Mouse (Mus musculus) CD4-positive naive resting alpha-beta T cell, adult 57 days (primary cell): ENCODE measurements around the gene Bad. TPM values are rescaled to one million over a fixed set of nuclear protein-coding genes. Genes with fewer than 3 reads are reported as not detected.

ENCODE experiments used
- total RNA-seq: library from RNA; stranded (reverse); gene quantifications from one replicate; pipeline ENCODE4 v1.2.4, GENCODE M21; 2023

Bad gene
- total RNA-seq = 8.7 TPM

GRCm38 (mm10) chr19:6941372-6942248, at the start of gene Bad:
Gene Bad (plus strand): TSS chr19:6941861.

DNA sequence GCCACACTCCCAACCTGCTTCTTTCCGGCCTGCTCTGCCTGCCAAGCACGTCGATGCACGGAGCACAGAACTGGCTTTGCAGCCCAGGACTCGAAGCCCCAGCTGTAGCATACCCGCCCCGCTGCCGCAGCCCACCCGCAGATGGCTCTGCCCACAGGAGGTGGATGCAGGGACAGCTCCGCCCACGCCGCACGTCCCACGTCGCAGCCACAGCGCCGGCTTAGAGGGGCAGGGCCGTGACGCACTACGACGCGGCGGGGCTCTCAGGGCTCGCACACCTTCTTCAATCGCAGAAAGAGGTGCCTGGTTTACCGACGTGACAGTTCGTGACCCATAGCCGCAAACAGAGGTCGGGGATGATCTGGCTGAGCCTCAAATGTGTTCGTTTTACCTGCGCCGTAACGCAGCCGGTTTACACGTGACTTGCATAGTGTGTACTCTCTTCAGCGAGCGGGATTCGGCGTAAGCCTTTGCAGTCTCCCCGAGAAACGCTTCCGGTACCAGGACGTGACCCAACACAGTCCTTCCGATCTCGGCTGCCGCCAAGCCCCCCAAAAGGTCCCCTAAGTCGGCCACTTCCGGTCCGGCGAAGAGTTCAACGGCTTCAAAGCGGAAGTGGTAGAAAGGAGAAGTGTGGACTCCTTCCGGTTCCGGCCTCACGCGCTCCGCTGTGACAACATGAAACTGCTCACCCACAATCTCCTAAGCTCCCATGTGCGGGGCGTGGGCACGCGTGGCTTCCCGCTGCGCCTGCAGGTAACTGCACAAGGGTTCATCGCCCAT, 32.0 kb upstream of the Bad start, which contains the start of the genes Trmt112 and Prdx5:
Gene Trmt112, plus strand, starts transcription at position 192 of the 783 bp plus-strand sequence.
Gene Prdx5, minus strand, starts transcription at position 600 of the 783 bp plus-strand sequence.

DNA sequence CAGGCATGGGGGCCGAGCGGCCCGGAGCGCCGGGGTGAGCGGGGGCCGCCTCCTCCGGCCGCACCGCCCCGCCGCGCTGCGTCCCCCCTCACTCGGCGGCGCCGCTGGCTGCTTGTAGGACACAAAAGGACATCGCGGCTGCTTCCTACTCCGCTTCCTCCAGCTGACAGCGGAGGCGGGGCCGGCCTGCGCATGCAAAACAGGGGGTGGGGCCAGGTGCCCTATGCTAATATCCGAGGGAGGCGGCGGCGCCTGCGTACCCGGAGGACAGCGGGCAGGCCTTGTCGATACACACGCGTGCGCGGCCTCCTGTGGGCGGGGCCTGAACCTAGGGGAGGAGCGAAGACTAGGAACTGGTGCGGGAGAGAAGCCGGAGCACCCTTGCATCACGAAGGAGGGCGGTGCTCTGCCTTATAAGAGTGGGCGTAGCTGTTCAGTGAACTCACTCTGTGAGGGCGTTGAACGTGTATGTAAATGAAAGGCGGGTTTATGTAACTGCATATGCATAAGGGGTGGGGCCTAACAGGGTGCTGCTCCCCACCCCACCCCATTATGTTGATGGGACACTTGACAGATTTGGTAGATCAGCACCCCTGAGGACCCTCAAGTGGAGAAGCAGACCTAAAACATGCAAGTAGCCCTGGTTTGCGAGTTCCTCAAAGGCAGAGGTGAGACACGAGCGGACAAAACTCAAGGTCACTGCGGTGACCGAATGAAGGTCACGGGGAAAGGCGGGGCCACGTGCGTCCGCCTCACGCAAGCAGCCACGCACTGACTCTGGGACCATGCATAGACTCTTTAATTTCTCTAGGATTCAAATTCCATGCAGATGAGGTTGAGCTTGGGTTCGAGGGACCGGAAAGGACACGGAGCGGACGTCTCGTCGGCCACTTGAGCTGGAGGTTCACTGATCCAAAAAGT, 19.8 kb upstream of the Bad start, which contains the start of gene Esrra:
Gene Esrra, minus strand, starts transcription at position 167 of the 921 bp plus-strand sequence.

DNA sequence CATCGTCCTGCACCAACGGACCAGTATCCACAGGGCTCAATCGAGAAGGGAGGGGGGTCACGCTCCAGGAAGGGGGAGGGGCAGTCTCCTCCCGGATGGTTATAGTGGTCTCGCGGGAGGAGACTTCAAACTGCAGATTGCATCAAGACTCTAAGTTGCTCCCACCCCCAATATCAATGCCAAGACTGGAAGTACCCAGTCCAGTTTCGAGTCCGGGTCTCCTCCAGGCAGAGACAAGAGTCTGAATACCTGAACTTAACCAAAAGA, 16.4 kb upstream of the Bad start, which contains the start of gene Catsperz:
Gene Catsperz, minus strand, starts transcription at position 74 of the 267 bp plus-strand sequence.

GRCm38 (mm10) chr19:6934195-6934977, 7.3 kb upstream of the Bad start, which contains the start of gene Kcnk4:
Gene Kcnk4 (minus strand): TSS chr19:6934515.

DNA sequence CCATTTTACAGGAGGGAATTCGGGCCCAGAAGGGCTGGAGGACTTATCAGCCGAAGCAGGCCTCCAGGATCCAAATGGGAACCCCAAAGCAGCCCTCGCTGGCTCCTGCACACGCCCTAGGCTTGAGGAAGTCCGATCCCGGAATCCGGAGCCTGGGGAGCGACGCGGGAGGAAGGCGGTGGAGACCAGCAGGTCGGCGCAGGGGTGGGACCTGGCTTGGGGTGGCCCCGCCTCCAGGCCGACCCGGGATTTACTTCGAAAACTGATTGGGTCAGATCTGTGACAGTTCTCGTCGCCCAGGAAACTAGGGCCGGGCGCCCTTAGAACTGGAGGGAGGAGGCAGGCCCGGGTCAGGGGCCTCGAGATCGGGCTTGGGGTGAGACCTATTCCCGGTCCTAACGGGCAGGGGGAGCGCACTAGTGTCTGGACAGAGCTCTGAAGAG, 609 bp downstream of the Bad start, which contains the start of gene Gpr137:
Gene Gpr137, minus strand, starts transcription at position 232 of the 443 bp plus-strand sequence.

DNA sequence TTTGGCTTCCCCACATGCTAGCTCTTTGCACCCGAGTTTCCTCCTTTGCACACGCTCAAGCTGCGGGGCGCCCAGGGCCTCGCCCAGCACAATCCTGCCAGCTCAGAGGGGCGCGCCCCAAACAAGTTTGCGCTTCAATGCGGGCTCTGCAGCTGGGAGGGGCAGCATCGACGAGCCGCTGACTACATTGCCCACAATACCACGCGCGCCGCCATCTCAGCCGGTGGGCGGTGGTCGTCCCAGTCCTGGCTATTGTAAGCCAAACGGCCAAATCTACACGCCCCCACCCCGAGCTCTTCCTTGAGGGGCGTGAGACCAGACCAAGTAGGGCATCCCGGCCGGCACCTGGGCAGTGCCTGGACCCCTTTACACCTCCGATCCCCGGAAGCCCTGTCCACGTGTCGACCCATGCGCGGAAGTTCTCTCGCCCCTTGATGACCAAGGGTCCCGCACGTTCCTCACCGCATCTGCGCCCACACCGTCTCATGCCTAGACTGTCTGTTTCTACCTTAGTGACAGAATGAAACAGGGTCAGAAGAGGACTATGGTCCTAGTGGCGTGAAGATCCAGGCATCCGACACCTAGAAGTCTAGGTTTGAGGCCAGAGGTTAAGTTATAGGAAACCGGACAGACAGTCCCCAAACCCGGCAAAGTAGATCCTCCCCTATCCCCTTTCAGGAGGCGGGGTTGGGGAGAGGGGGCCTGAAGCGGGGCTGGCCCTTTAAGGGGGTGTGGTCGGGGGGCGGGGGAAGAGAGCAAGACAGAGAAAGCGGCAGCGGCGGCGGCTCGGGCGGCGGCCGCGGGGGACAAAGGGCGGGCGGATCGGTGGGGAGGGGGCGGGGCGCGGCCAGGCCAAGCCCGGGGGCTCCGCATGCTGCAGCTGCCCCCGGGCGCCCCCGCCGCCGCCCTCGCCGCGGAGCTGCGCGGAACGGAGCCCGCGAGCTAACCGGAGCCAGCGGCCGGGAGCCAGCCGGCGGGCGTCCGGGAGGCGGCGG, 32.8 kb downstream of the Bad start, which contains the start of gene Ppp1r14b:
Gene Ppp1r14b, plus strand, starts transcription at position 758 of the 995 bp plus-strand sequence.

DNA sequence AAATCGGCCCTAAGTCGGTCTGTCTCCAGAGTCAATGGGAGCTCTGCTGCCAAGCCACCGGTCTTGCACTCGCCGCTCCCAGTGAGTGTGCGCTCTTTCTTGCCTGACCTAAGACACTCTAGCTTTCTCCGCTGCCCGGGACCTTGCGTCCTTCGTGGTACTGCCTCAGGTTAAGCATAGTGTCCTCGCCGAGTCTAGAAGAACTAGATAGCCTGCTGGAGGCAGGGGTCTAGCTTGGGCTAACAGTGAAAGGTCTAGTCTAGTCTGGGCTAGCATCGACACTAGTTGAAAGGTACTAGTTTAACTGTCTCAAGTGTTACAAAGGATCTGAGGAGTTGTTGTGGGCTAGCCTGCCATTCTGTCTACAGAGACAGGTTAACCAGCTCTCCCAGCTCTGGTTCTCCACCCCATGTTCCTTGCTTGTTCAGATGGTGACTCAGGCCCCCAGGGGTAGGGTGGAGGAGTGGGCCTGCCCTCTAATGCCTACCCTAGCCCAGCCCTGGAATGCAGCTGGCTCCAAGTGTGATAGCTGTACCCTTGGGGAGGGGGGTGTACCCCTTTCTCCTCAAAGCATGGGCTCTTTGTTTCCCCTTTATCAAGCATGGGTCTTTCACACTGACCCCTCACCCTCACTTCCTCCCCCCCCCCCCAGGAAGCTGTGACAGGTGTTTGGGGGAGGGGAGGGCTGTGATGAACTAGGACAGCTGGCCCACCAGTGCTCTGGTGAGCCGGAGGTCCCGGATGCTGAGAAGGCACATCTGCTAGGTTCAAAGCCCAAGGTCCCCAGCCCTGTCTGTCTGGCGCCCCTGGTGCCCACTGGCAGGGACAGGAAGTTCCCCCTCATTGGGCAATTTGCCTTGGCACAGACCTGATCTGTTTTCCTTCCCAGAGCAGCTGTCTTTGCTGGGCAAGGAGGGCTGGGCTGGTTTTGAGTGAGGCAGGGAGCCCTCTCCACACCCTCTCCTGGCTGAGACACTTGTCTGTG, 34.2 kb downstream of the Bad start, which contains the start of gene Plcb3:
Gene Plcb3, minus strand, starts transcription at position 934 of the 985 bp plus-strand sequence.

DNA sequence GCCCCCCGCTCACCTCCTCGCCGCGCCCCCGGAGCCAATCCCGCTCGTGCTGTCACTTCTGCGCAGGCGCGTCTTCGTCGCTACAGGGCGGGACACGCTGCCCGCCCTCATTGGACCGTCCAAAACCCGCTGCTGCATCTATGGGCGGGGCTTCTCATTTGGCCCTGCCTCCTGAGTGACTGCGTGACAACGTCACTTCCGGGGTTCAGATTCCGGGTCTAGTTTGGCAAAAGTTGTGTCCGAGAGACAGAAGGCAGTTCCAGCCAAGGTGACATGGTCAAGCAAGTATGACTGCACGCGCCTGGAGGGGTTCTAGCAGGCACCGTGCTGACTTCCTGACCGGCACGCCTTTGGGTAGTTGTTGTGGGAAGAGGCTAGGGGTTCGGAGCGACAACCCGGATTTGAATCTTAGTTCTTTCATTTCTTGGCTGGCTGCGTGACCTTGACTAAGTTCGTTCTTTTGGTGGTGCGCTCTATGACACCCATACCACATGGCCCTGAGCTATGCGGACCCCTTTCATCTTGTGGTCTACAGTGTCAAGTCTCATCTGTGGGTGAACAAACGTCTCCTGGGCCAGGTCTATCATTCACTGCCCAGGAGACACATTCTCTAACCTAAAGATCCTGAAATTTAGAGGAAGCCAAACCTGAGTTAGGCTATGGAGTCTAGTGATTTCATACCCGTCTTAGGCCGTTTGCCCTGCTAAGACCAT, 38.9 kb downstream of the Bad start, which contains the start of gene Fkbp2:
Gene Fkbp2, minus strand, starts transcription at position 121 of the 713 bp plus-strand sequence.

DNA sequence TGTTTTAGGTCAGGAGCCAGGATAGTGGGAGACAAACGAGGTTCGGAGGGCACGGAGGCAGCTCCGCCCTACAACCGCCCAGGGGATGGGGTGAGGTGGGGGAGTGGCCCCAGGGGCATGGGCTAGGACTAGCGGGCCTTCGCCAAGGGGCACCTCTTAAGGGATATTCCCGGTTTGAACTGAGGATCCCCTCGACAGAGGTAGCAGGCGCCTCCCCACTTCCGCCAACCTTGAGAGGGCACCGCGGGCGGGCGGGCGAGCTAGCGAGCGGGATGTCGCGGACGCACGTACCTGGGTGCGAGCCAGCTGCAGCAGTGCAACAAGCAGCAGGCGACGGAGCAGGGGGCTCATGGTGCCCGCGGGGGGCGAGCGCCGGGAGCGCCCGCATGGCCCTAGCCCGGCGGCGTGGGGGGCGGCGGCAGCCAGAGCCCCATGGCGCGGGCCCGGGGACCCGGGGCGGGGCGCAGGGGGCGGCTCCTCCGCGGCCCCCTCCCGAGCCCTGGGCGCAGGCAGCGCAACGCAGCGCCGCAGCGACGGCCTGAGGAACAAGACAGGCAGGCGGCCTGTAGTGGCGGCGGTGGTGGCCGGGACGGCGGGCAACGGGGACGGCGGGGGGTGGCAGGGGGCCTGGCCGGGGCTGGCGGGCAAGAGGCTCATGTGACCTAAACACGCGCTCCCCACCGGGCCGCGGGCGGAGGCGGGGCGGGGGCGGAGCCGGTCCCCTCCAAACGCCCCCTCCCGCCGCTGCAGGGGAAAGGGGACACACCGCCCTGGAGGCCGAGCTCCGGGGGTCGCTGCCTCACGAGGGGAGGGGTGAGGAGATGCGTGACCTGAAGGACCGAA, 45.6 kb downstream of the Bad start, which contains the start of gene Vegfb:
Gene Vegfb, minus strand, starts transcription at position 591 of the 843 bp plus-strand sequence.

GRCm38 (mm10) chr19:6992011-6992858, 50.6 kb downstream of the Bad start, which contains the start of gene Dnajc4:
Gene Dnajc4 (minus strand): TSS chr19:6992572.

DNA sequence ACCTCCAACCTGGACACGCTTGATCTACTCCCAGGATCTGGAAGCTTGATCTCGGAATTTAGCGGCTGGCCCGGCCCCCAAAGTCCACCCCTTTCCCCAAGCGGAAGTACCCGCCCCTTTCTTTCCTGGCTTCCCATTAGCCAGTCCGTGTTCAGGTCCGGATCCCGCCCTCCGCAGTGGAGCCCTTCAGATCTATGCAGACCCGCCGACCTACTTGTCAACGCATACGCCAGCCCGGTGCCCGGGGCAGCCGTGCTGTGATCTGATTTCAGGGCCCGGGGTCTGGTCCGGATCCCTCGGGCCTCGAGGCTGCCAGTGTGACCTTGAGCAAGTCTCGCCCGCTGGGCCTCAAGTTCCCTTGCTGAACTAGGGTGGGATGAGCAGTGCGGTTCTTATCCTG, 54.3 kb downstream of the Bad start, which contains the start of the genes Nudt22 and Trpt1:
Gene Nudt22, minus strand, starts transcription at position 112 of the 400 bp plus-strand sequence.
Gene Trpt1, plus strand, starts transcription at position 126 of the 400 bp plus-strand sequence.

